Mouse (Mus musculus): Measurements from ENCODE around the gene Psg29. TPM values are rescaled to one million over a fixed set of nuclear protein-coding genes. Genes with fewer than 3 reads are reported as not detected.

The Psg29 gene
- total RNA-seq (2023; ENCODE audit: inconsistent age) = not detected in 4 replicates

DNA sequence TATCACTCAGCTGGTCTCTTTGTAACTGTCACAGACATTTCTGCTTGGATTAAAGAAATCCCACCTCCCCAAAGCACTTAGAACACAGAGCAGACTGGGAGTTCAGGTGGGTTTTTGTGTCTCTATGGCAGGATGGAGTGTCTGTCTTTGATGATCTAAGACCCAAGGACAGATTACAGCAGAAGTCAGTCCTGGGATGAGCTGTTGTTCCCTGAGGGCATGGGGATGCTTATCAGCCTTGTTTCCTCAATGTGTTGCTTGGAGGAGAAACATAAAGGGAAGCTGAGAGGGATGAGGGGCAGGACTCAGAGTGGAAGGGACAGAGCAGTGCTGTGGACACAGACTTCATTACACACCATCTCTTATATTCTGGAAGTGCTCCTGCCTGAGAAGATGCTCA lies at the start of gene Psg29:
Gene Psg29 (plus strand): TSS at position 301 of the 400 bp plus-strand sequence.

Other genes starting within 250 kb of the Psg29 start
- not detected in 4 replicates for gene Pnmal1, start 243.8 kb upstream of the Psg29 start, total RNA-seq (2023; ENCODE audit: inconsistent age)
- gene Gm42372, start 220.4 kb upstream of the Psg29 start, total RNA-seq (2023; ENCODE audit: inconsistent age) = 0.09 to 0.64 TPM (median 0.41 TPM) in 4 replicates
- gene Ccdc8, start 210.8 kb upstream of the Psg29 start, total RNA-seq (2023; ENCODE audit: inconsistent age) = not detected in 4 replicates
- 135 to 168 TPM (median 151 TPM) in 4 replicates for gene Ppp5c, start 175.6 kb upstream of the Psg29 start, total RNA-seq (2023; ENCODE audit: inconsistent age)
- 1.2 to 2.2 TPM (median 1.7 TPM) in 4 replicates for gene Hif3a, start 141.1 kb upstream of the Psg29 start, total RNA-seq (2023; ENCODE audit: inconsistent age)
- 0.10 to 0.16 TPM (median 0.12 TPM) in 3 of 4 replicates, not detected in the other for gene Psg16, start 129.4 kb upstream of the Psg29 start, total RNA-seq (2023; ENCODE audit: inconsistent age)
- not detected in 4 replicates for gene Ceacam3, start 53.2 kb upstream of the Psg29 start, total RNA-seq (2023; ENCODE audit: inconsistent age)